Mouse (Mus musculus) bone marrow, adult 2 months (tissue): ENCODE data around the gene Elob. TPM values are rescaled to one million over a fixed set of nuclear protein-coding genes. Genes with fewer than 3 reads are reported as not detected.

ENCODE experiments used
- H3K27ac ChIP-seq: fragments of 200-500 bp; 2 replicates; pipeline ENCODE4 v1.5.1; 2012; ENCODE audit warnings: low read depth, mild to moderate bottlenecking, control low read depth, inconsistent platforms, low read length; ENCODE audit not compliant: control insufficient read depth, poor library complexity, insufficient read depth
- H3K4me1 ChIP-seq: fragments of 200-500 bp; 2 replicates; pipeline ENCODE4 v1.6.1; 2011; ENCODE audit warnings: low read length; ENCODE audit not compliant: control insufficient read depth, insufficient read depth
- H3K4me3 ChIP-seq: fragments of 200-500 bp; replicated peaks from 2 replicates; pipeline ENCODE3; 2011; ENCODE audit warnings: mild to moderate bottlenecking, low read depth, low read length, control low read depth; ENCODE audit not compliant: control insufficient read depth
- CTCF ChIP-seq: fragments of 200-500 bp; IDR thresholded peaks from 2 replicates; pipeline ENCODE4 v1.5.1; 2011; ENCODE audit warnings: low read length, control low read depth; ENCODE audit not compliant: control insufficient read depth, insufficient read depth
- POLR2A ChIP-seq: fragments of 200-500 bp; IDR thresholded peaks from 2 replicates; pipeline ENCODE4 v1.6.1; 2011; ENCODE audit warnings: low read depth, mild to moderate bottlenecking, control low read depth, low read length, borderline replicate concordance; ENCODE audit not compliant: control insufficient read depth
- WGBS: fragments of 180-500 bp; shearing (Covaris S2); methylation state at CpG from one replicate; pipeline ENCODE4 v1.1.7; 2018; 5-methylcytosine and 5-hydroxymethylcytosine counted together
- polyA plus RNA-seq: library from polyadenylated mRNA; stranded (reverse); fragments of >200 nt; gene quantifications from 2 replicates; pipeline ENCODE4 v1.2.4, GENCODE M21; 2011; ENCODE audit warnings: low replicate concordance; ENCODE audit not compliant: missing spikeins, insufficient read depth, insufficient read length

The Elob gene
- polyA plus RNA-seq, result 185 and 239 TPM in 2 replicates

DNA sequence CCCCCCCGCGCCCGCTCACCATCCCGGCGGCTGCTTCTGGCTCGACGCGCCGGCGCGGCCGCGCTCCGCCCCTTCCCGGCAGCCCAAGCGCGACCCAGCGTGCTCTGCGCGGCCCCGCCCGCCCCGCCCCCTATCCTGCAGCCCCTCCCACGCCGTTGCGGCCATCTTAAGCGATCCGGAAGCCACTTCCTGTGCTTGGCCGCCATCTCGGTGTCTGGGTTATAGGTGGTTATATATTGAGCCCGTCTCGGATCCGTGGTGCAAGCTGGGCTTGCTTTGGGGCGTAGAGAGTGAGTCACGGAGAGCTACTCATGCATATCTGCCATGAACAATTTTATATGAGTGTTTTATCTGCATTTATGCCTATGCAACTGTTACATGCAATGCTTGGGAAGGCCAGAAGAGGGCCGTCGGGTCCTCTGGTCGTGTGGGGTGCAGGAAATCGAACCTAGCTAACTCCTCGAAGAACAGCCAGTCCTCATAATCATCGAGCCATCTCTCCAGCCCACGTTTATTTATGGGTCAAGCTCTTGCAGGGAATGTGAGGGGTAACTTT lies at the start of gene Elob:
Gene Elob, minus strand, starts transcription at position 73 of the 556 bp plus-strand sequence.
- 0 out of 2 replicates have a peak, but pooled peaks have one; percentile 6 for TF ChIP-seq POLR2A
- TF ChIP-seq CTCF, result peak; percentile 60
- H3K4me1 ChIP-seq, result no peaks in the 10 kb centered on the region; the same call in 1 of the 2 replicates
- peak within 1 kb of the TSS; percentile 73 for H3K27ac ChIP-seq
- WGBS, result 1% methylated on average over 31 of the region's 42 CpGs
- H3K4me3 ChIP-seq, result peak within 1 kb of the TSS; percentile 74

DNA sequence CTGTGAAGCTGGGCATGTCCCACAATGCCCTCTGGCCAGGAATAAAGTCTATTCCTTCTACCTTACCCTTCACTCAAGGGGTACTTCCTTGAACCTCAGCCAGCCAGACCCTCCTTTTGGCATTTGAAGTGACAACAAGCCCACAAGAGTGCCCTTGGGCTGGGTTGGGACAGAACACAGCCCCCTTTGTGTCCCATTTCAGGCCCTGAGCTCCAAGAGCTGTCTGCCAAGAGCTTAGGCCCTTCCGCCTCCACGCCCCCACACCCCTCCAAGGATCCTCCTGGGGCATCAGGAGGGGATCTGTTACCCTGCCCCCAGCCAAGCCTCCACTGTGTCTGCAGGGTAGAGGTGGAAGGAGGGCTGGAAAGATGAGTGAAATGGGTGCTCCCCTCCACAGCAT lies 48.2 kb upstream of the Elob start:
- no peak overlapping the region for H3K4me3 ChIP-seq
- no peak overlapping the region for H3K27ac ChIP-seq
- TF ChIP-seq CTCF, result no peak
- TF ChIP-seq POLR2A, result no peak
- no peaks in the 10 kb centered on the region for H3K4me1 ChIP-seq
- WGBS, result 90% methylated on average over 2 of the region's 2 CpGs

DNA sequence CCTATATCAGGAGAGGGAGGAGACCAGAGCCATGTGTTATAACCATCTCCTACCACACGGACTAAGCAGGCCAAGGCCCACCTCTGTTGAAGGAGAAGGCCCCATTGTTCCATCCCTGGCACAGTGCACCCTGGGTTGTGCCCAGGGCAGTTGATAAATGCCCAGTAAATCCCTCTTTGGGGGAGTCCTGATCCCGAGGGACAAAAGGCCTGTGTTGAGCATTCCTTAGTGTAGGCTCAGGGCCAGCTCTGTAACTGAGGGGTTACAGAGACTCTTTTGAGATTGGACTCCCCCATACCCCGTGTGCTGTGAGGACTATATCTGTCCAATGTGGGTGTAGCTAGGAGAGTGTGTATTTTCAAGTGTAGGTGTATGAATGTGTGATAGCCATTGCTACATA lies 47.8 kb upstream of the Elob start:
- H3K4me3 ChIP-seq, result no peak overlapping the region
- WGBS, result 61% methylated on average over 3 of the region's 3 CpGs
- no peak for TF ChIP-seq POLR2A
- no peak for TF ChIP-seq CTCF

DNA sequence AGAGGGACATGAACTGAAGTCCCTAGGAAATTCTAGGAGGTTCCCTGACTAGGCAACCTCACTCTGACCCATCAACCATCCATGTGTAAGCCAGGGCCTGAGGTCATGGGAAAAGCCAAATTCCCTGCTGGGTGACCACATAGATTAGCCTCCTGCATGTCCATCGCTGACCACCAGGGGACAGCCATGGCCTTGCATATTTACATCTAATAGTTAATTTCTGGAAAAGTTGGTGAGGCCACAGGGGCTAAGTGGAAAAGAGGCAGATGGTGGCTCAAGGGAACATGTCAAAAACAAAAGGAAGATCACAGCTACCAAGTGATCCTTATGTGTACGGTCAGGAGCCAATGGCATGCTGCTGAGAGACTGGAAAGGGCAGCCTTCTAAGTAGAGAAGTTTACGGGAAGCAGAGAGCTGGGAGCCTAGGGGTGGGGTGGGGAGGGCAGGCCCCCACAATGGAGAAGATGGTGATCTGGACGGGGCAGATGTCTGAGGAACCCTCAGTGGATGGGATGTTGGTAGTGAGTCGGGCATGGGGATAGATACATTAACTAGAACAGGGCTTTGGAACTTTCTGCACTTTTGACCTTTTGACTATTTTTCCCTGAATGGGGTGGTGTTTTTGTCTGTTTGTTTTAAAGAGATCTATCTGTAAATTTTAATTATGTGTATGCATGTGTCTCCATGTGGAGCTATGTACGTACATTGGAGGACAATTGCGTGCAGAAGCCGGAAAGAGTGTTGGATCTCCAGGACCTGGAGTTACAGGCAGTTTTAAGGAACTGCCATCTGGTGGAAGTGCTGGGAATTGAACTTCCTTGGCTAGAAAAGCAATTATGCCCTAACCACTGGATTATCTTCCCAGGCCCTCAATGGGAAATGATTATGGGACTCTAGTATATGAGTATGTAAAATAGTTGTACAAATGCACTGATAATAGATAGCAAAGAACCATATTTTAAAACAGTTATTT lies 45.2 kb upstream of the Elob start:
- TF ChIP-seq CTCF (peak; percentile 48; the same call in 1 of the 2 replicates), POLR2A (no peak)
- Histone ChIP-seq H3K27ac (no peak overlapping the region), H3K4me1 (no peaks in the 10 kb centered on the region; the same call in 1 of the 2 replicates), H3K4me3 (no peak overlapping the region)
- WGBS, result 53% methylated on average over 8 of the region's 8 CpGs

More for the DNA sequence above, 47.8 kb upstream of the Elob start:
- Histone ChIP-seq H3K27ac (no peak overlapping the region), H3K4me1 (no peaks in the 10 kb centered on the region)

DNA sequence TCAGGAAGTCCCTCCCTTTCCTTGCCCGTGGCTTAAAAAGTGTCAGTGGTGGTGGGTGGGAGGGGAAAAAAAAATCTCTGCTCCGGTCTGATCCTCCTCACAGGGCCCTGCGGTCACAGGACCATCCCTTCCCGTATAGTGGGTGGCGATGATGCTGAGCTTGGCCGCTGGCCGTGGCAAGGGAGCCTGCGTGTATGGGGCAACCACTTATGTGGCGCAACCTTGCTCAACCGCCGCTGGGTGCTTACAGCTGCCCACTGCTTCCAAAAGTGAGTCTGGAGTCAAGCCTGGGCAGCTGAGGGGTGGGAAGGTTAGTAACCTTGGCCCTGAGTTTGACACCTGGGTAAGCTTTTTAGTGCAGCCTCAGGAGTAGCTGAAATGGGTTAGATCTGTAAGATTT lies 39.6 kb upstream of the Elob start:
- Histone ChIP-seq H3K27ac (no peak overlapping the region), H3K4me1 (no peaks in the 10 kb centered on the region; the same call in none of the 2 replicates), H3K4me3 (no peak overlapping the region)
- TF ChIP-seq CTCF (no peak), POLR2A (no peak)
- WGBS, result 39% methylated on average over 11 of the region's 11 CpGs

DNA sequence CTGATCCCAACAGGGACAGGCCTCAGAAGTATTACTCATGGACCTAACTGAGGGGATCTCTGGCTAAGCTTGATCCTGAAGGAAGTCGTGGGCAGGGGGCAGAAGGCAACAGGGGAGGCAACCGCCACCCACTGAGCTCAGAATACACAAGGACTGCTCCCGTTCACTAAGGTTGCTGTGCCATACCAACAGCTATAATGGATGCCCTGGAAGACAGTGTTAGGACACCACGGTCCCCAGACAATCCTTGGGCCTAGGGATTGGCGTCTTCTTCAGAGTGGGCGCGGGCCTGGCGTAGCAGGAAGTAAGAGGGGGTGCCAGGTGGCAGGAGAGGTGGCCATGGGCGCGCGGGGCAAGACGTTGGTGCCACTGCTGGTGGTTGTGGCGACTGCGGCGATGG lies 38.8 kb upstream of the Elob start, which contains the start of gene Prss21:
Gene Prss21, plus strand, starts transcription at position 301 of the 400 bp plus-strand sequence.
- H3K4me1 ChIP-seq, result no peaks in the 10 kb centered on the region; the same call in none of the 2 replicates
- no peak within 1 kb of the TSS for H3K27ac ChIP-seq
- 82% methylated on average over 15 of the region's 15 CpGs for WGBS
- TF ChIP-seq CTCF (no peak), POLR2A (no peak)
- no peak within 1 kb of the TSS for H3K4me3 ChIP-seq

DNA sequence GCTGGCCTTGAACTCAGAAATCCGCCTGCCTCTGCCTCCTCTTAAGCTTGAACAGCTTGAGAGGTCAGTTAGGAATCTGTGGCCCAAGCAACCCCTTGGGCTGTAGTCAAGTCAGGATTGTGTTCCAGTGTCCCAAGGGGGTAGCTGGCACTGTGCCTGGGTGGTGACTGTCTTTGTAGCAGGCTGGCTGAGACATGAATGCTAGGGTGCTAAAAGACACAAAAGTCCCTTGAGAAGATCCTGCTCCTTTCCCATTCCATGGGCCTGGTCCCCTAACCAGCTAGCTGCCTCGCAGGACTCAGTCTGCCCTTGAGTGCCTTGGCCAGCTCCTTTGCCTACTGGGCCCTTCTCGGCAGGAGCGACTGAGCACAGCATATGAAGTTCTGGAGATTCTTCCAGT lies 34.0 kb upstream of the Elob start:
- 83% methylated on average over 4 of the region's 4 CpGs for WGBS
- Histone ChIP-seq H3K4me3 (no peak overlapping the region), H3K27ac (no peak overlapping the region), H3K4me1 (no peaks in the 10 kb centered on the region)
- TF ChIP-seq POLR2A (no peak), CTCF (no peak)

DNA sequence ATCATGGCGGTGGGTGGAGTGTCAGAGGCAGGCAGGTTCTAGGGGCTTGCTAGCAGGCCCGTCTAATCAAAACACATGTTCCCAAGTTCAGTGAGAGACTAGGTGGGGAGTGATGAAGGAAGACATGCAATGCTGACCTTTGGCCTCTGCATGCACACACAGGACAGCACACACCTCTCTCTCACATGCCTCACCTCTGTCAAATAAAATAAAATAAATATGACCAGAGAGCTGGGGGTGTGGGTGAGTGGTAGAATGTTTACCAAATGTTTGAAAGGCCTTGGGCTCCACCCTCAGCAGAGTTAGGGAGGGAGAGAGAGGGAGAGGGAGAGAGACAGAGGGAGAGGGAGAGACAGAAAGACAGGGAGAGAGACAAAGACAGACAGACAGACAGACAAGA lies 29.0 kb upstream of the Elob start:
- no peak overlapping the region for H3K4me3 ChIP-seq
- 81% methylated on average over 2 of the region's 2 CpGs for WGBS
- no peaks in the 10 kb centered on the region for H3K4me1 ChIP-seq
- H3K27ac ChIP-seq, result no peak overlapping the region
- TF ChIP-seq CTCF (no peak), POLR2A (no peak)
